Mouse (Mus musculus) midbrain, embryonic 13.5 days (tissue): ENCODE results near the gene Dap. TPM values are rescaled to one million over a fixed set of nuclear protein-coding genes. Genes with fewer than 3 reads are reported as not detected.

Experiments used
- ATAC-seq: fragments of 200-750 bp; cut with Nextera tagmentation; 2 replicates; pipeline ENCODE4 v1.8.0; 2017; ENCODE audit warnings: mild to moderate bottlenecking, moderate TSS enrichment, moderate library complexity
- H3K27ac ChIP-seq: fragments of 300-500 bp; sonication (generic); 2 replicates; pipeline ENCODE4 v1.5.1; 2015; ENCODE audit warnings: inconsistent platforms, mild to moderate bottlenecking, moderate library complexity
- H3K27me3 ChIP-seq: fragments of 300-500 bp; sonication (generic); 2 replicates; pipeline ENCODE4 v1.6.1; 2015; ENCODE audit warnings: mild to moderate bottlenecking, inconsistent platforms
- H3K36me3 ChIP-seq: fragments of 300-500 bp; sonication (generic); 2 replicates; pipeline ENCODE4 v1.6.1; 2015; ENCODE audit warnings: mild to moderate bottlenecking, inconsistent platforms
- H3K4me1 ChIP-seq: fragments of 300-500 bp; sonication (generic); replicated peaks from 2 replicates; pipeline ENCODE4 v1.6.1; 2015; ENCODE audit warnings: inconsistent platforms
- H3K4me2 ChIP-seq: fragments of 300-500 bp; sonication (generic); replicated peaks from 2 replicates; pipeline ENCODE4 v1.6.1; 2015; ENCODE audit warnings: moderate library complexity, mild to moderate bottlenecking, inconsistent platforms
- H3K4me3 ChIP-seq: fragments of 300-500 bp; sonication (generic); replicated peaks from 2 replicates; pipeline ENCODE4 v1.5.1; 2015; ENCODE audit warnings: mild to moderate bottlenecking, inconsistent platforms
- H3K9ac ChIP-seq: fragments of 300-500 bp; sonication (generic); replicated peaks from 2 replicates; pipeline ENCODE4 v1.6.1; 2015; ENCODE audit warnings: mild to moderate bottlenecking, inconsistent platforms
- H3K9me3 ChIP-seq: fragments of 300-500 bp; sonication (generic); 2 replicates; pipeline ENCODE4 v1.6.1; 2016; ENCODE audit warnings: mild to moderate bottlenecking, inconsistent platforms
- WGBS: fragments of 180-500 bp; shearing (Covaris S2); methylation state at CpG from one replicate; pipeline ENCODE4 v1.1.7; 2015; 5-methylcytosine and 5-hydroxymethylcytosine counted together
- polyA plus RNA-seq: library from polyadenylated mRNA; unstranded; fragments of >200 nt; fragmentation: Nextera tagmentation; extraction: Ambion mirVana; gene quantifications from 2 replicates; pipeline ENCODE4 v1.2.1, GENCODE M21; 2015

The Dap gene
- polyA plus RNA-seq, 1 experiment from 2014 or later = 30.6 TPM

DNA sequence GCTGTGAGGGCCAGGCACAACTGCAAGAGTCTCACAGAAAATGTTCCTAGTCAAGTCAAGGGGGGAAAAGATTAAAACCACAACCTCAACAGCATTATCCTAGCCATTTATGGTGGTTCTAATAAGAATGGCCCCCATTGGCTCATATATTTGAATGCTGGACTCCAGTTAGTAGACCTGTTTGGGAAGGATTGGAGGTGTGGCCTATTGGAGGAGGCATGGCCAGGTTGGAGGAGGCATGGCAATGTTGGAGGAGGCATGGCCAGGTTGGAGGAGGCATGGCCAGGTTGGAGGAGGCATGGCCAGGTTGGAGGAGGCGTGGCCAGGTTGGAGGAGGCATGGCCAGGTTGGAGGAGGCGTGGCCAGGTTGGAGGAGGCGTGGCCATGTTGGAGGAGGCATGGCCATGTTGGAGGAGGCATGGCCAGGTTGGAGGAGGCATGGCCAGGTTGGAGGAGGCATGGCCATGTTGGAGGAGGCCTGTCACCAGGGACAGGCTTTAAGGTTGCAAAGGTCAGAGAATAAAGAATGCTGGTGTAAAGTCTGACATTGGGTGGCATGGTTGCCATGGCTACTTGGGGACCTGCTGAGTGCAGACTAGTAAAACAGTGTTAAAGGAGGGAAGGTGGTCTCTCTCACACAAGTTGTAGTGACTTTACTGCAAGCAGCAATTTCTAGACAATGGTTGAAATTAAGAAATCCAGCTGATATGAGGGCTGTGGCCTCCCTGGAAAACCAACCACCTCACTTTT lies 93.1 kb downstream of the Dap start:
- Histone ChIP-seq H3K27me3 (no peaks in the 10 kb centered on the region), H3K36me3 (no peaks in the 10 kb centered on the region), H3K4me2 (no peak overlapping the region), H3K9ac (no peak overlapping the region), H3K9me3 (no peaks in the 10 kb centered on the region), H3K4me3 (no peak overlapping the region), H3K27ac (no peak overlapping the region), H3K4me1 (peaks cover 23% of the 10 kb centered on the region)
- 92% methylated on average over 3 of the region's 3 CpGs for WGBS
- ATAC-seq = no peak

DNA sequence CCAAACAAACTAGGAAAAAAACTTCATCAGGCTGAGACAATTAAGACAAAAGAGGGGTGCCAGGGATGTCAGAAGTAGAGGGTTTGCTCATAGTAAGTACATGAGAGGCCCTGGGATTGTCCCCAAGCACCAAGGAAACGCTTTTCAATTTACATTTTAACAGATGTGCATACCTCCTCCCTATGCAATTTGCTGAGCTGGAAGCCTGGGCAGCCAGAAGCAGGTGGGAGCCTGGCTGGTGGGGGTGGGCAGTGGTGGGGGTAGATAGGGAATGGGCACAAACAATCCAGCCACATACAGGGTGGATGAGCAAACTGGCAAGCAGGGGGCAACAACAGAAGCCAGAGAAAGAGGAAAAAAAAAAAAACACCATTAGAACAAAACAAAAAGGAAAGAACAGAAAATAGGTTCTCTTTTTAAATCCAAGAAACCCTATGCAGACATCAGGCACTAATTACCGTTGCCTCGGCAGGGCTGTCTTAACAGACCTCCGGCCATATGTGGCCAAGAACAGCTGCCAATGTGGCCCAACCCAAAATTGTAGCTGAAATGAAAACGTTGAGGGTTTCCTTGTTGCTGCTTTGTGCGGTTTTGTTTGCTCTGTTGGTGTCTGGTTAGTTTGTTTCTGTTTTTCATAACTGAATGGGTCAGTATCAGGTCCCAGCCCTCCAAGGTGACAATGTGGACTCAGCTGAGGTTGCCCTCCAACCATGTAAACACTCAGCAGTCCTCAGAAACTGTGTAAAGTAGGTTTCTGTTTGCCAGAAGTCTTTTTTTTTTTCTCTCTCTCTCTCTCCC lies 94.2 kb downstream of the Dap start:
- no peak overlapping the region for H3K4me3 ChIP-seq
- no peaks in the 10 kb centered on the region for H3K27me3 ChIP-seq
- no peaks in the 10 kb centered on the region for H3K36me3 ChIP-seq
- H3K4me2 ChIP-seq = no peak overlapping the region
- H3K9me3 ChIP-seq = no peaks in the 10 kb centered on the region
- no peak for ATAC-seq
- no peak overlapping the region for H3K27ac ChIP-seq
- no peak overlapping the region for H3K9ac ChIP-seq
- H3K4me1 ChIP-seq = peaks cover 23% of the 10 kb centered on the region
- 47% methylated on average over 6 of the region's 6 CpGs for WGBS

DNA sequence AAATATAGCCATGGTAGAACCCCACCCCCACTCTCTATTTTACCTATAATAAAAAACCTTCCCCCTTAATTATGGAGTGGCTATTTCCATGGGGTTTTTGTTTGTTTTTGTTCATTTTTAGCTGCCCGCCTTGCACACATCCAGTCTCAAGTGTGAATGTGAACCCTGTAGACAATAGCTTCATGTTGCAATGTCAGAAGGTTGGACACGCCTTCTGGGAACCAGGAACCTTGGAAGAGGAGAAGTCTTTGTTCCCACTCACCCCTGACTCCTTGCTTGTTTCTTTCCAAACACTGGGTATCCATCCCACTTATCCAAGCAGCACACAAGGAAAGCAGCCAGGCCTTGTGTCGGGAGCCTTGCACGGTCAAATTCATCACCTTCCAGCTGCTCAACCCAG lies 94.9 kb downstream of the Dap start:
- WGBS = 56% methylated on average over 4 of the region's 4 CpGs
- H3K4me3 ChIP-seq = no peak overlapping the region
- H3K4me2 ChIP-seq = no peak overlapping the region
- no peaks in the 10 kb centered on the region for H3K9me3 ChIP-seq
- H3K27ac ChIP-seq = no peak overlapping the region
- H3K4me1 ChIP-seq = peaks cover 23% of the 10 kb centered on the region
- no peaks in the 10 kb centered on the region for H3K36me3 ChIP-seq
- no peak for ATAC-seq
- no peaks in the 10 kb centered on the region for H3K27me3 ChIP-seq
- no peak overlapping the region for H3K9ac ChIP-seq

DNA sequence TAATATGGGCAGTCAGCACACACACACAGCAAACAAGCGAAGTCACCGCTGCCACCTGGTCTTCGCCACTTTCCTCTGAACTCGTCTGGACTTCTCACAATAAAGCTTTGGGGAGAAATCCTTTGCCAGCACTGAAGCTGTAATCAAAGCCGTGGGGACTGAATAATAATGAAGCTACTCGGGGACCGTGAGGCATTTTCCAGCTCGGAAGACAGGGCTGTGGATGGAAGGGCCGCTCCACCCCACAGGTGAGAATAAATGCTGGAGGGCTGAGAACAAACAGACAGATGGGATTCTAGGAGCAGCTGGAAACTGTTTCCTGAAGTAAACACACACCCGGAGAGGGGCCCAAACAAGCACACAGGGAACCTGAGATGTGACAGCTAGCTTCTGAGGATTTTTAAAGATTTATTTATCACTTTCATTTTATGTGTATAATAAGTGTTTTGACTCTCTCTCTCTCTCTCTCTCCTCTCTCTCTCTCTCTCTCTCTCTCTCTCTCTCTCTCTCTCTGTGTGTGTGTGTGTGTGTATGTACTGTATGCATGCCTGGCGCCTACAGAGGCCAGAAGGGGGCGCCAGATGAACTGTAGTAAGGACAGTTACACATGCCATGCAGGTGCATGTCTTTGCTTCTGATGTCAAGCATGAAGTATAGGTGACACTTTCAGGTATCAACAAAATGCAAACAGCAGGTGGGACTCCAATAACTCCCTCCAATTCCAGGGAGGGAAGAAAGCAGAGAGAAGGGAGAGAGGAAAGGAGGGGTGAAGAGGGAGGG lies 96.7 kb downstream of the Dap start:
- H3K9ac ChIP-seq = no peak overlapping the region
- H3K27ac ChIP-seq = no peak overlapping the region
- H3K9me3 ChIP-seq = no peaks in the 10 kb centered on the region
- H3K4me3 ChIP-seq = no peak overlapping the region
- ATAC-seq = no peak
- H3K27me3 ChIP-seq = no peaks in the 10 kb centered on the region
- H3K4me1 ChIP-seq = peaks cover 23% of the 10 kb centered on the region
- no peaks in the 10 kb centered on the region for H3K36me3 ChIP-seq
- WGBS = 48% methylated on average over 12 of the region's 12 CpGs
- H3K4me2 ChIP-seq = no peak overlapping the region

DNA sequence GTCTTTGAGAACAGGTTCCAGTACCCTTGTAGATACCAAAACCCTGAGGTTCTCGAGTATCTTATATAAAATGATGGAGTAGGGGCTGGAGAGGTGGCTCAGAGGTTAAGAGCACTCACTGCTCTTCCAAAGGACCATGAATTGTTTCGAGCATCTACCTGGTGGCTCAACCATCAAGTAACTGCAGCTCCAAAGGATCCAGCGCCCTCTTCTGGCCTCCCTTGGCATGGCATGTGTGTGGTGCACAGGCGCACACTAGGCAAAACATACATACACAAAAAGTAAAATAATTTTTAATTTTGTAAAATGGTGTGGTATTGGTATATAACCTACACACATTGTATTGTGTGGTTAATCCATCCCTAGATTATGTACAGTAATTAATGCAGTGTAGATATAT lies 99.6 kb downstream of the Dap start:
- ATAC-seq = no peak
- Histone ChIP-seq H3K27me3 (no peaks in the 10 kb centered on the region), H3K27ac (no peak overlapping the region), H3K9me3 (no peaks in the 10 kb centered on the region), H3K4me3 (no peak overlapping the region), H3K9ac (no peak overlapping the region), H3K36me3 (no peaks in the 10 kb centered on the region), H3K4me1 (peaks cover 15% of the 10 kb centered on the region), H3K4me2 (no peak overlapping the region)
- WGBS = 83% methylated on average over 4 of the region's 4 CpGs

Other genes with a start within 250 kb of the Dap start
- 0.64 and 0.86 TPM in 2 replicates for gene Ankrd33b, start 143.4 kb downstream of the Dap start, polyA plus RNA-seq
- 1.8 and 2.1 TPM in 2 replicates for gene Ropn1l, start 229.4 kb downstream of the Dap start, polyA plus RNA-seq